ENCODE assay signal across 24 mouse cellular contexts in genomic region chr4:95207783-95208182, GRCm38 (mm10).
DNase-seq lines count a peak whose midpoint lies in the region; ATAC-seq and TF ChIP-seq lines count a peak whose summit lies in the region.
"Had no signal": no experiment of that assay in that cellular context is flagged by ENCODE, and none has a peak within 500 bp of the region (broad histone marks: within the 10 kb centered on the region; RNA-seq: fewer than 3 reads in every experiment).

No protein-coding gene starts in this region.

- peak overlapping the region; percentile 86 for H3K27ac ChIP-seq in gastrocnemius, adult 2 months
- no peak overlapping the region for H3K27ac ChIP-seq in hindbrain, embryonic 16.5 days (ENCODE audit: low read depth, low read length)
- H3K27ac ChIP-seq: forebrain, embryonic 15.5 days; hindbrain, postnatal 0 days; layer of hippocampus, adult 2 months; limb, embryonic 12.5 days; liver, embryonic 14.5 days; lung, embryonic 15.5 days; neural tube, embryonic 12.5 days had no signal

- no peaks in the 10 kb centered on the region for H3K9me3 ChIP-seq in hindbrain, embryonic 16.5 days (ENCODE audit: control insufficient read depth, low read length)
- H3K9me3 ChIP-seq: forebrain, embryonic 15.5 days; limb, embryonic 12.5 days; lung, embryonic 15.5 days; neural tube, embryonic 12.5 days had no signal

- H3K4me1 ChIP-seq in hindbrain, embryonic 16.5 days (ENCODE audit: control insufficient read depth, insufficient read depth, low read depth, low read length): no peaks in the 10 kb centered on the region
- H3K4me1 ChIP-seq: forebrain, embryonic 15.5 days; neural tube, embryonic 12.5 days had no signal

- H3K27me3 ChIP-seq in hindbrain, embryonic 16.5 days (replicated peaks; ENCODE audit: control insufficient read depth, insufficient read depth, low read length): no peaks in the 10 kb centered on the region
- H3K27me3 ChIP-seq: forebrain, embryonic 15.5 days; limb, embryonic 12.5 days; lung, embryonic 15.5 days; neural tube, embryonic 12.5 days had no signal

- TF ChIP-seq CTCF in gastrocnemius, adult 2 months (IDR thresholded peaks at IDR 0.05): no peak

- no peak overlapping the region for H3K4me2 ChIP-seq in hindbrain, embryonic 16.5 days (ENCODE audit: low read length)
- H3K4me2 ChIP-seq: forebrain, embryonic 15.5 days; limb, embryonic 12.5 days; lung, embryonic 15.5 days; neural tube, embryonic 12.5 days had no signal

- intact Hi-C loops in gastrocnemius, adult 2 months (cut with DNase I): loop anchor here (2.0 kb wide), 2 partner anchors 45 to 155 kb away; partner anchors contain the start of gene Jun

- ATAC-seq in hindbrain, embryonic 16.5 days: no peak
- ATAC-seq: forebrain, embryonic 15.5 days; hindbrain, postnatal 0 days; intestine, embryonic 16.5 days had no signal

- no peak overlapping the region for H3K9ac ChIP-seq in hindbrain, embryonic 16.5 days (ENCODE audit: low read depth, low read length)
- H3K9ac ChIP-seq: forebrain, embryonic 15.5 days; limb, embryonic 12.5 days; liver, embryonic 14.5 days; lung, embryonic 15.5 days; neural tube, embryonic 12.5 days had no signal

- no peak for DNase-seq in gastrocnemius, adult 2 months
- no peak for DNase-seq in gastrocnemius, postnatal 10 days
- peak; percentile 55 to 67 for DNase-seq in kidney, adult 8-10 months
- DNase-seq in kidney, postnatal 4 days: no peak
- DNase-seq in kidney, postnatal 25 days: peak; percentile 43 to 60
- DNase-seq in right cerebral cortex, postnatal 14 days: no peak
- DNase-seq: adrenal gland, postnatal 25 days; cerebellum, postnatal 10 days; gastrocnemius, postnatal 36 days; lung, postnatal 4 days; midbrain, embryonic 14.5 days; right cerebral cortex, postnatal 25 days; spleen, adult 18-20 months; thymus, postnatal 14 days had no signal

- H3K36me3 ChIP-seq in hindbrain, embryonic 16.5 days (ENCODE audit: control insufficient read depth, insufficient read depth, low read length): no peaks in the 10 kb centered on the region
- H3K36me3 ChIP-seq: embryonic facial prominence, embryonic 10.5 days; forebrain, embryonic 15.5 days; limb, embryonic 12.5 days; lung, embryonic 15.5 days; neural tube, embryonic 12.5 days had no signal

- 85% methylated on average over 5 of the region's 5 CpGs for WGBS in hindbrain, embryonic 16.5 days

- no peak overlapping the region for H3K4me3 ChIP-seq in gastrocnemius, adult 2 months
- no peak overlapping the region for H3K4me3 ChIP-seq in hindbrain, embryonic 16.5 days (ENCODE audit: low read length)
- H3K4me3 ChIP-seq: embryonic facial prominence, embryonic 10.5 days; forebrain, embryonic 15.5 days; layer of hippocampus, adult 2 months; limb, embryonic 12.5 days; lung, embryonic 15.5 days; neural tube, embryonic 12.5 days had no signal

Comparison
In these comparisons a context has a peak if more than half of its experiments do, and no peak if none do; other contexts are left out.
1. DNase-seq: peak in kidney, adult 8-10 months (2 of 2) and kidney, postnatal 25 days (2 of 2); none in gastrocnemius, adult 2 months (single experiment), gastrocnemius, postnatal 10 days (single experiment), kidney, postnatal 4 days (0 of 2) and right cerebral cortex, postnatal 14 days (single experiment).